Mouse (Mus musculus) ES-E14 (cell line): Measurements from ENCODE around the gene Rab19. TPM values are rescaled to one million over a fixed set of nuclear protein-coding genes. Genes with fewer than 3 reads are reported as not detected.
"Not testable (repeated sequence)": the region's sequence is repeated elsewhere in the genome, so short reads cannot be mapped to it uniquely, and the experiment has no call there.

Source experiments
- DNase-seq: peaks from one replicate; pipeline ENCODE4 v3.0.0-alpha.2; 2013; ENCODE audit warnings: low read depth, low spot score
- H3K27ac ChIP-seq: 2 replicates; pipeline ENCODE4 v1.5.1; 2012; ENCODE audit warnings: low read depth, mild to moderate bottlenecking, low read length, moderate library complexity, mixed read lengths; ENCODE audit not compliant: poor library complexity, insufficient read depth, severe bottlenecking
- H3K36me3 ChIP-seq: 2 replicates; pipeline ENCODE4 v1.6.1; 2012; ENCODE audit warnings: mild to moderate bottlenecking, low read length, moderate library complexity, mixed read lengths; ENCODE audit not compliant: control insufficient read depth, poor library complexity, insufficient read depth, severe bottlenecking
- H3K4me1 ChIP-seq, 2 experiments: fragments of 150-350 bp in 1 of 2; sonication (generic) in 1 of 2; 2 replicates each; pipeline ENCODE4 v1.6.1; 2012; ENCODE audit warnings: low read length in 2 of 2, mild to moderate bottlenecking in 1 of 2, mixed read lengths in 1 of 2; ENCODE audit not compliant: control insufficient read depth in 2 of 2, insufficient read depth in 2 of 2, poor library complexity in 1 of 2
- H3K4me3 ChIP-seq, 2 experiments: fragments of 150-350 bp in 1 of 2; sonication (generic) in 1 of 2; 2 replicates each; pipeline ENCODE4 v1.5.1; 2012; ENCODE audit warnings: low read length in 2 of 2, low read depth in 1 of 2, mild to moderate bottlenecking in 1 of 2, mixed read lengths in 1 of 2; ENCODE audit not compliant: insufficient read depth in 1 of 2, poor library complexity in 1 of 2, severe bottlenecking in 1 of 2
- H3K9ac ChIP-seq: 2 replicates; pipeline ENCODE4 v1.6.1; 2012; ENCODE audit warnings: low read depth, mild to moderate bottlenecking, low read length, mixed read lengths; ENCODE audit not compliant: poor library complexity, insufficient read depth, severe bottlenecking
- H3K9me3 ChIP-seq: fragments of 150-350 bp; sonication (generic); 2 replicates; pipeline ENCODE4 v1.6.1; 2012; ENCODE audit warnings: low read depth, mild to moderate bottlenecking, low read length; ENCODE audit not compliant: control insufficient read depth, insufficient read depth
- CHD2 ChIP-seq: IDR thresholded peaks from 2 replicates; pipeline ENCODE4 v1.6.1; 2014; ENCODE audit warnings: mild to moderate bottlenecking, low read depth, low read length, inconsistent platforms
- HCFC1 ChIP-seq: IDR thresholded peaks from 2 replicates; pipeline ENCODE4 v1.6.1; 2012; ENCODE audit warnings: low read length, inconsistent platforms, borderline replicate concordance; ENCODE audit not compliant: insufficient read depth
- MAFK ChIP-seq: IDR thresholded peaks from 2 replicates; pipeline ENCODE4 v1.6.1; 2014; ENCODE audit warnings: mild to moderate bottlenecking, low read depth, low read length, inconsistent platforms; ENCODE audit not compliant: insufficient read depth
- ZC3H11A ChIP-seq: IDR thresholded peaks from 2 replicates; pipeline ENCODE4 v1.6.1; 2012; ENCODE audit warnings: low read depth, mild to moderate bottlenecking, inconsistent platforms, low read length, borderline replicate concordance
- ZNF384 ChIP-seq: IDR thresholded peaks from 2 replicates; pipeline ENCODE4 v1.6.1; 2012; ENCODE audit warnings: low read depth, low read length, inconsistent platforms
- in situ Hi-C, 2 experiments: fragments of 600-800 bp; cut with MboI; formaldehyde crosslinking; loops; one replicate each; pipeline ENCODE4 v1.15.1; 2025; ENCODE audit warnings: low sequenced_read_pairs in 2 of 2, inconsistent platforms in 1 of 2; ENCODE audit not compliant: unreplicated experiment in 2 of 2
- total RNA-seq: library from RNA; depleted of rRNA; stranded (reverse); fragments of 300-350 nt; gene quantifications from 2 replicates; pipeline ENCODE4 v1.2.3, GENCODE M21; 2012; rRNA removed

Gene Rab19
- total RNA-seq, 1 experiment, result 0.62 TPM

- no peak overlapping the region for H3K4me3 ChIP-seq
- no peaks in the 10 kb centered on the region for H3K9me3 ChIP-seq
- in situ Hi-C loops, result no loop called here
- H3K4me1 ChIP-seq, result peaks cover 4 to 20% of the 10 kb centered on the region in 2 experiments; a peak in 3 of 4 replicates
- no peak overlapping the region for H3K9ac ChIP-seq
- DNase-seq, result no peak
- TF ChIP-seq MAFK (0 out of 2 replicates have a peak, but pooled peaks have one; percentile 39), CHD2 (no peak), HCFC1 (no peak), ZNF384 (peak; percentile 94), ZC3H11A (no peak)
- H3K27ac ChIP-seq, result peak overlapping the region; percentile 43; the same call in 1 of the 2 replicates
- H3K36me3 ChIP-seq, result peaks cover 2% of the 10 kb centered on the region; the same call in 1 of the 2 replicates
Observed at GRCm38 (mm10) chr6:39434886-39435492, 54.0 kb downstream of the Rab19 start.

GRCm38 (mm10) chr6:39435875-39436274 is 54.9 kb downstream of the Rab19 start:
- Histone ChIP-seq H3K4me1 (peaks cover 4 to 21% of the 10 kb centered on the region in 2 experiments; a peak in 3 of 4 replicates), H3K9ac (no peak overlapping the region), H3K27ac (no peak overlapping the region; the same call in 1 of the 2 replicates), H3K9me3 (no peaks in the 10 kb centered on the region), H3K4me3 (no peak overlapping the region), H3K36me3 (peaks cover 2% of the 10 kb centered on the region; the same call in 1 of the 2 replicates)
- in situ Hi-C loops, result no loop called here
- TF ChIP-seq ZC3H11A, result no peak
- no peak for TF ChIP-seq ZNF384
- no peak for TF ChIP-seq HCFC1
- no peak for TF ChIP-seq MAFK
- TF ChIP-seq CHD2, result no peak
- DNase-seq, result no peak

GRCm38 (mm10) chr6:39437519-39437918 is 56.5 kb downstream of the Rab19 start:
- Histone ChIP-seq H3K27ac (peak overlapping the region; percentile 94), H3K4me1 (peaks cover 5 to 22% of the 10 kb centered on the region in 2 experiments; a peak in 3 of 4 replicates)
- H3K9me3 ChIP-seq, in situ Hi-C loops, H3K36me3 ChIP-seq, H3K9ac ChIP-seq, DNase-seq, H3K4me3 ChIP-seq: not testable (repeated sequence)

Other genes with a start within 250 kb of the Rab19 start
- 7.4 and 11.9 TPM in 2 replicates for gene Kdm7a, start 174.4 kb upstream of the Rab19 start, total RNA-seq
- 45.2 and 66.4 TPM in 2 replicates for gene Slc37a3, start 3.5 kb upstream of the Rab19 start, total RNA-seq
- gene Mkrn1, start 39.3 kb downstream of the Rab19 start, total RNA-seq, result 652 and 719 TPM in 2 replicates
- gene Dennd2a, start 176.7 kb downstream of the Rab19 start, total RNA-seq, result 22.1 and 24.8 TPM in 2 replicates
- gene Adck2, start 192.7 kb downstream of the Rab19 start, total RNA-seq, result 11.4 and 18.1 TPM in 2 replicates
- gene Gm42420, start 204.6 kb downstream of the Rab19 start, total RNA-seq, result not detected in 2 replicates
- 109 and 122 TPM in 2 replicates for gene Ndufb2, start 211.4 kb downstream of the Rab19 start, total RNA-seq